Mouse (Mus musculus) mesoderm, embryonic 11.5 days (tissue): Measurements from ENCODE around the gene Serpinb9f.
"Not testable (repeated sequence)": the region's sequence is repeated elsewhere in the genome, so short reads cannot be mapped to it uniquely, and the experiment has no call there.

ENCODE experiments used
- DNase-seq: peaks from one replicate; pipeline ENCODE4 v3.0.0-alpha.2; 2012; ENCODE audit warnings: low read depth, low spot score

Serpinb9f gene

DNA sequence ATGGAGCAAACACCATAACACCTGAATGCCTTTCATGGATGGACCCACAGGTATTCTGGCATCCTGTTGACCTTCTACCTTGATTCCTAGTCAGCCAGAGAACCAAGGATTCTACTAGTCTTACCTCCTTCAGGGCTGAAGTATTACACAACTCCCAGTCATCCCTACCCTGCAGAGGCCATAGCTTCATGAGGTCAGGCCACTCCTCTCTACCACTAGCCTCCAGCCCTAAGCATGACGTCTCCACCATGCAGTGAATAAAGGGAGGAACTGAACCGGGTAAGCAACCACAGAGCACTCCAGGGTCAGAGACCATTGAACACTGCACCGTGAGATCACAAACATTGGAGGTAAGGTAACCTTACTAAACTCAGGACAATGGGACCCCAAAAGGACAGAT lies at the start of gene Serpinb9f:
Serpinb9f (plus strand) TSS at position 301 of the 400 bp plus-strand sequence.
- DNase-seq: not testable (repeated sequence)

GRCm38 (mm10) chr13:33308631-33309030 lies 15.2 kb upstream of the Serpinb9f start:
- DNase-seq: not testable (repeated sequence)

DNA sequence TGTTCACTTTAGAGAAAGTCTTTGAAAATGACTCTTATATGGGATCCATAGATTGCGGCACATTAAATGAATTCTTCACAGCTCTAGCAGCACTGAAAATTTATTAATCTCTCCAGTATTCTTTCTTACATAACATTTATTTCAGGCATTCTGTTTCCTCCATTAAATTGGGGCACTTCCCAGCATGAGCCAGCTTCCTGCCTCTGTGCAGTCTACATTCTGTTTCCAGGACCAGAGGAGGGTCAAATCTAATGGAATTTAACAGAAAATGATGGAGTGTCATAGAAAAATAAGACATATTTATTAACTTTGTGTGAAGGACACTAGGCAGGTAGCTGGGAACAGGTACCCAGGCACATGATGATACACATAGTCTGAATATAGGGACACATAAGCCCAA lies 32.8 kb downstream of the Serpinb9f start:
- DNase-seq: not testable (repeated sequence)
